Mouse (Mus musculus) frontal cortex, adult 2 months (tissue): ENCODE measurements at regions not wholly inside any gene's neighbourhood (a gene's known extent, or its start where the extent isn't known, plus 50 kb on each side); places are given as distances from the start of the nearest gene placed in this dataset.

Source experiments
- DNase-seq, 2 experiments: peaks; one replicate each; pipeline ENCODE4 v3.0.0; 2022; ENCODE audit warnings: low spot score in 1 of 2; ENCODE audit errors: extremely low spot score in 1 of 2

- peak in 1 of 2 experiments; percentile 41 for DNase-seq
Measured at GRCm38 (mm10) chr6:117408971-117409783, 240.8 kb downstream of the Cxcl12 start.

DNA sequence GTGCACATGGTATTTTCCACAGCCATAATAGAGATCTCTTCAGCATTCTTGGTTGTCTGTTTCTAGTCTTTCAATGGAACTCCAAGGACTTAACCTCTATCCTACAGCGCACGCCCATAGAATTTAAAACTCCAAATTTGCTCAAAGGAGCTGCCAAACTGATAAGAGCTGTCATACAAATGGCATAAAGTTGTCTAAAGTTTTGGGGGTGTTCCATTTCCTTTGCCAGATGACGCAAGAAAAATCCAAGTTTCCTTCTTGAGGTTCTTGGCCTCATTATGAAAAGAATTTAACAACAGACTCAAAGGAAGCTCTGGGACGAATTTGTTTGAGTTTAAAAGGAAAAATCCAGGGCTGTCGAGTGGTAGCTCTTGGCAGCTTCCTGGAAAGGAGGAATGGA, 246.6 kb downstream of the Cxcl12 start:
- no peak for DNase-seq

DNA sequence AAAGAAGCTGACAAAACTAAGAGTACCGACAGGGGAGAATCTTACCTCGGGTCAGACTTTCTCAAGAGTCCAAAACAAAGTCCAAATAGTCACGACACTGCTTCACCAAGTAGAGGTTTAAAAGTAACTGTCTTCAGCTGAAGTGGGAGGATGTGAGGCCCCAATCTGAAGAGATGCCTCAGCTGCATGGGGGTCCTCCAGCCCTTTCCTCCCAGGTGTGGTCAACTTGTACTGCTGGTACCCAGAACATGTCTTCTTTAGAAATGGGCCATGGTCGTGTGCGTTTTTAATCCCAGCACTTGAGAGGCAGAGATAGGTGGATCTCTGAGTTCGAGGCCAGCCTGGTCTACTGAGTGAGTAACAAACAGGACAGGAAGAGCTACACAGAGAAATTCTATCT, 247.6 kb downstream of the Cxcl12 start:
- DNase-seq: no peak

DNA sequence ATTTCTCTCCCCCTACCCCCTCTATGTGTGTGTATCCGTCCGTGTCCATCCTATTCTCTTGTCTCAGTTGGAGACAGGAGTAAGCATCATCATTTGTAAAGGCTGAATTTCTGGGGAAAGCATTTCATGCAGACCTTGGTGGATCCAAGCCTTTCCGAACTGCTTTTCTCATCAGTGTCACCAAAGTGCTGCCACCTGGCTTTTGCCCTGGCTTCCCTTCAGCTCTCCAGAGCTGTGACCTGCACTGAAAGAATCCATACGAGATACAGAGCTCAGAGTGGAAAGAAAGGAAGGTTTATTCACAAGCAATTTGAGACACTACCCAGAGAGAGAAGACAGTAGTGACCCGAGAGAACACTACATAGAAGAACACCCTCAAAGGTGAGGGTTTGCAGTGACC, 248.1 kb downstream of the Cxcl12 start:
- no peak for DNase-seq

DNA sequence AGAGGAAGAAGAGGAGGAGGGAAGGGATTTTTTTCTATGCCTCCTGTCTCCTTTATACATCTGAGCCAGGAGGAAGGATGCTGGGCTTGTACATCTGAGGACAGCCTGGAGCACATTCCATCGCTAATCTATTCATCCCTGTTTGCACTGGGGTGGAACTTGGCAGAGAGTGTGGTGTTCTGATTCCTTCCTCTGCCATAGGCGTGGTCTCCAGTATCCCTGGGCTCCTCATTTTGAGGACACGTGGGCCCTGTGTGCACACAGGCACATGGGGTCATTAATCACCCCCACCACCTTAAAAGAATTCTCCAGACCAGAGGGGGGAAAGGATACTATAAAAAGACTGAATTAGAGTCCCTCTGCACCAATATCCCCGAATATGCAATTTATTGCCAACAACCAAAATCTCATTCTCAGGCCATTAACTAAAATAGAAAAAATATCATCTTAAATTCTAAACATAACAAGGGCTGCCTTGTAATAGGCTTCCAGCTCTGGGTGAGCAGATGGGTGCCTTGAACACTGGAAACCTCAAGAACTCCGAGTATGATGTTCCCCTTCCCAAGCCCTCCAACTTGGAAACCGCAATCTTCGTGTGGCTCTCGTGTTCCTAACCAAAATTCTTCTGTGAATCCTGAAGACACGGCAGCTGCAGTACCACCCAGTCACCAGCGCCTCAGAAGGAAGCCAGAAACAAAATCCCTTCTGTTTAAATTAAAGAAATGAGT, 254.7 kb downstream of the Cxcl12 start:
- no peak for DNase-seq

- no peak for DNase-seq
Measured at GRCm38 (mm10) chr6:117426363-117426762, 258.0 kb downstream of the Cxcl12 start.

DNA sequence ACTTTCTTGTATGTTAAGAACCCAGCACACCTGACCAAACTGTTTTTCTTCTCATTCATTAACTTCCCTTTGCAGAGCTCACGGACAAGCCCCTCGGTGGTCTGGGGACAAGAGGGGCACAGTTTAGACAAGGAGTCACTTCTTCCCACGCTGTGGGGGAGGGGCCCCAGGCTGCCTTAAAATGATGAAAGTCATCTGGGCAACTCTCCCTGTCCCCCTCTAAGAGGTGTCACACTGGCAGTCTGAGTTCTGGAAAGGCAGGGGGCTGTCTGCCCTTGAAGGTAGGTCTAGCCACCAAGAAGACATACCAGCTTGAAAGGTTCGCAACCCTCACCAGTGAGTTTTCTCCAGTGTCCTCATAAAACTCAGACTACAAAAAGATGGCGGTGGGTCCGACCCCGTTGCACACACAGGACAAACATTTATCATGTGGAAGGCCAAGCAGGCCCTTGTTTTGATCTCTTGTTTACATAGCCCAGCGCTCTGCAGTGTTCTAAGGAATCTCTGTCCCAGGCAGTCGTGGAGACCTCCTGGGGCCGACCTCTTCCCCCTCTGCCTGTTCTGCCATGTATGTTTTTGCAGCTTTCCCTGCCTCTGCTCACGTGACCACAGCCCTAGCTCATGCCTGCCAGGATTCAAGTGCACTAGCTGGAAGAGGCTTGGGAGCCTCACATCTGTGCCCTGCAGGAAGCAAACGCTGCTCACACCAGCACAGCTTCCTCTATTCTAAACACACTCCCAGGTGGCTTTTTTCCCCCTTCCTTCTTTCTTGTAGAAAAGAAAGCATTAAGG, 259.2 kb downstream of the Cxcl12 start:
- no peak for DNase-seq

GRCm38 (mm10) chr6:117428441-117428840, 260.1 kb downstream of the Cxcl12 start:
- DNase-seq: no peak

DNA sequence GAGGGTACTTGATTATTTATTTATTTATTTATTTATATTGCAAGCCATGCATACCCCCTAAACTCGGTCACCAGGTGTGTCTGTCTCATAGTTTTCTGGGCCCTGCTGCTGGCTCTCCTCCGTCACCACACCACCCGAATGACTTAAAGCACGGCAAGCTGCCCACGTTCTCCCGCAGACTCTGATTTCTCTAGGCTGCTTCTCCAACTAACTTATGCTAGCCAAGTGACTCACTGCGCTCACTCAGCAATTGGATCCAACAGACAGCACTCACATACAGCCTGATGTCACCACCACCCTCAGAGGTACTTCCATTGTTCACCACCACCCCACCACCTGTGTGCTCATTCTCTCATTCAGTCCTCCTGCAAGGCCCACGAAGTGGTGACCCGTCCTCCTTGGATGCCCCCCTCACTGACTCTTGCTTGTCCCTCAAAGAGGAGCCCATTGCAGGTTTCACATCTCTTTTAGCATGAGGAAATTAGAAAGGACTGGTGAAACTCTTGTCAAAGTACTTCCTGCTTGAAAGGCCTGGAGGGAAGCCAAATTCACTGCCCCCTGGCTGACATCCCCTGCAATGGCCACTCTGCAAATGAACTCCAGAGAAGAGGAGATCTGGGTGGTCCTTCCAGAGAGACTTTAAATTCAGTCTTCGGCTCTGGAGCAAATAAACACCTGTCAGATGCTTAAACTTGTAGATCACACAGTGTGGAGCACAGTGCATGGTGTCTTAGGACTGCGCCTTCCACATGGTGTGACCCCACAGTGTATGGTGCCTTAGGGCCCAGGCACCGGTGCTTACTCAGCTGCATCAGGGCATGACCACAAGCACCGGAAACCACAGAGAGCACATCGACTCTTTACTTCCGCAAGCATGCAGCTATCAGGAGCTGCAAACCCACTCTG, 262.8 kb downstream of the Cxcl12 start:
- peak; percentile 69 to 75 for DNase-seq

DNA sequence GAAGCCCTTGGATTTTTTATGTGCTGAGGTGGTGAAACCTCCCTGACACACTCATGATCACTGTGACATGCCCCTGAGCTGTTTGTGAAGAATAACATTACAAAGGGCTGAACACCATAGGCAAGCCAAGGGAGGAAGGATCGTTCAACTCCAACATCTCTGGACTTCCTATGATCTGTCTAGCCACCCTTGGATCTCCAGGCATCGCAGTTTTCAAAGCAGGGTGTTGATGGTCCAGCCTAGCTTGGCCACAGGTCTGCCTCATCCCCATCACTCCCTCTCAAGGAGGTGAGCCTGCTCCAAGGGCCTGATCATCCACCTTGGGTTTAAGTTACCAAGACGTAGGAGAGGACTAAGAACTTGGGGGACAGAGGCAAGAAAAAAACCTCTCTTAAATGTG, 268.5 kb downstream of the Cxcl12 start:
- no peak for DNase-seq

DNA sequence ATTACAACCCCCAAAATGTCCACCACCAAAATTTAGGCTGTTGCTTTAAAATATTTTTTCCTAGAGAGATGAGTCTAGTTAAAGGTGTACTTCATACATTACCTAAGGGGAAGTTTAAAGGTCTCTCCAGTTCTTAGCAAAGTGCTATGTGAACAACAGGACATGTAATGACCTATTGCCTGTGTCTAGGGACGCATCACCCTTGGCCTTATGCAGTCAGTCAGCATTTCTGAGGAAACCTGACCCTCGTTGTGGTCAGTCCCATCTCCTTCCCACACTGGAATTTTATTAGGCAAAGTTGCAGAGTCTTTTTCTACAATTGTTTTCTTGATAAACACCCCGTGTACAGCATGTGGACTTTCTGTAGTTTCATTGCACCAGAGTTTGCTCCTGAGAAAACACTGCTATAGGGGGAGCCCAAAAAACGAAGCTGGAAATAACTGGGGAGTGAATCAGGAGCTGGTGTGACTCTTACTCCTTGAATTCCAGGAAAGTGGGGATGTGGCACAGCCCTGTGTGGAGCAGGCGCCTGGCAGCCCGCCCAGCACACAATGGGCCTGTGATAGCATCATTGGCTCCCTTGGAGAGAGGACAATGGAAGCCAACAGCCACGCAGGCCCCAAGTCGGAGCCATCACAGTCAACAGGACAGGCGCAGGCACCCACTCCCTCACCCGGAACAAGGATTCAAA, 269.2 kb downstream of the Cxcl12 start:
- no peak for DNase-seq

- DNase-seq: no peak
Measured at GRCm38 (mm10) chr6:117448652-117449051, 280.3 kb downstream of the Cxcl12 start.

GRCm38 (mm10) chr6:117451001-117451400, 282.7 kb downstream of the Cxcl12 start:
- DNase-seq: no peak

DNA sequence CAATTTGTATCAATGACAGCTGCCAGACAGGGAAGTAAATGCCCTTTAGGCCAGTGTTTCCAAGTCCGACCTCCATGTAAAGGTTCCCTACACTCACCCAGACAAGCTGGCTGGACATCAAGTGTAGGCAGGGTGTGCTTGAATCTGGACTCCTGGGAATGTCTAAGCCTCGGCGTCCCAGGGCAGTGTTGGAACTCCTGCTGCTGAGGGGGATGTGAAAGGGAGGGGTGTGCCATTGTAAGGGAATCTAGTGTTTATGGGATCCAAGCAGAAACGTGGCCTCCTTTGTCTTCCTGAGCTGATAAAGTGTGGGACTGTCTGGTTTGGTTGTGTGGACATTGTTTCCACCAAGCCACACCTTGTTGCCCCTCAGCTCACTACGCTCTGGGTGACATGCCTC, 291.9 kb downstream of the Cxcl12 start:
- DNase-seq: no peak

GRCm38 (mm10) chr6:117465165-117465564, 296.8 kb downstream of the Cxcl12 start:
- no peak for DNase-seq

DNA sequence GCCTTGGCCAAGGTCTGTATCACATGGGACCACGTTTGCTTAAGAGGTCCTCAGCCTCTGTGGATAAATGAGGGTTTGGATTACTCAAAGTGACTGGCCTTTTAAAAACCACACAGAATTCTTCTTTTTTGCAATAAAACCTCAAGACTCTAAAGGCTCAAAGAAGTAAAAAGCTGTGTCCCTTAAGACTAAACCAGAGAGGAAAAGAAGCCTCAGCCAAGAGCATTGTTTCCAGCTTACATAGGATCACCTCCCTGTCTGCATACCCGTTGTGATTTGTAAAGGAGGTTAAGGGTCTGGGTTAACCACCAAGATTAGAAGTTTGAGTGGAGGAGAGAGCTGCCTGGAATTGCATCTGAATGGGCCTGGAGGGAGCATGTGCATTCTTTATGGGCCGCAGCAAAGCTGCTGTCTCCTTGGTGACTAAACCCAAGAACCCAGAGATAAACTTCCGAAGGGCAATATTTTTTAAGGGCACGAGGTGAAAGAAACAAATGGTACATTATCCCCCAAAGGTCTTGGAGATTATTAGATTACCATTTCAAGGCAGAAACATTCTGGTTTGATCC, 297.4 kb downstream of the Cxcl12 start:
- DNase-seq: no peak

DNA sequence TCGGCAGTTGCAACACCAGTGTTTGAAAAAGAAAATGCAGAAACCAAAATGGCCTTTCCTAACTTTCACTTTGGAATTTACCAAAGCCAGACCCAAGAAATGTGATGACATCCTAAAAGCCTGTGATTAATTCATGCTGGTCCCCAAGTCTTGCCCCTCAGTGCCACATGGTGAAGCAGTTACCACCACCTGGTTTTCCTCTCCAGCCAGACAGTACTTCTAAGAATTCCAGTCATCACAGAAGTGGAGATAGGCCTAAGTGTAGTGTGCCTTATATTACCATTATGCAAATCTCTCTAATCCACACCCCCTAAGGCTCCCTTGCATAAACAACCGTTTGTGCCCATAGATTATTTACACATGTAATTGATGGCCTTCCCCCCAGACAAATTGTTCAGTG, 311.0 kb downstream of the Cxcl12 start:
- no peak for DNase-seq

GRCm38 (mm10) chr6:117480396-117480795, 312.1 kb downstream of the Cxcl12 start:
- no peak for DNase-seq

DNA sequence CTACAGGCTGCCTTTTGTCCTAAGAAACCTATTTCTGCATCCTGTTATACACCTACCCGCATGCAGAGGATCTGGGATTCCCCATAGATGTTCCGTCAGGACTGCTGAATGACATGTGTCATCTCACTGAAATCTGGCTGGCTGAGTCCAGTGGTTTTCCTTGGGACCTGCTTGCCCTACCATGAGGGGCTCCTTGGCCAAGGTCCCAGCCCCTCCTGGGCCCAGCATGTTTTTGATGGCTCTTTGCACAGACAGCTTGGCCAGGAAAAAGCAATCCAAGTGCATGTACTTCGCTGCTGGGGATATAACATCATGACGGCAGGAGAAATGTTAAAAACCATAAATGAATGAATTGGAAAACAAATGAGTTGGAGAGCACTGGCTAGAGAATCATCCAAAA, 320.8 kb downstream of the Cxcl12 start:
- no peak for DNase-seq
